Mouse (Mus musculus): Measurements from ENCODE around the gene Cd300lb. TPM values are rescaled to one million over a fixed set of nuclear protein-coding genes. Genes with fewer than 3 reads are reported as not detected.

The Cd300lb gene
- total RNA-seq, 2 experiments from 2014 or later: not detected

- intact Hi-C loops (cut with DNase I): no loop called here
- DNase-seq (ENCODE audit: low spot score in 2 of 2): no peak
These were observed 44.1 kb downstream of the Cd300lb start, which contains the start of gene Cd300a for GRCm38 (mm10) chr11:114889991-114890518. TSS of gene Cd300a (plus strand) at chr11:114890041.

GRCm38 (mm10) chr11:114884380-114885100 is 49.6 kb downstream of the Cd300lb start:
- no peak for DNase-seq (ENCODE audit: low spot score in 2 of 2)
- intact Hi-C loops (cut with DNase I): no loop called here

GRCm38 (mm10) chr11:114883251-114883789 is 50.9 kb downstream of the Cd300lb start:
- no peak for DNase-seq (ENCODE audit: low spot score in 2 of 2)
- intact Hi-C loops (cut with DNase I): no loop called here

DNA sequence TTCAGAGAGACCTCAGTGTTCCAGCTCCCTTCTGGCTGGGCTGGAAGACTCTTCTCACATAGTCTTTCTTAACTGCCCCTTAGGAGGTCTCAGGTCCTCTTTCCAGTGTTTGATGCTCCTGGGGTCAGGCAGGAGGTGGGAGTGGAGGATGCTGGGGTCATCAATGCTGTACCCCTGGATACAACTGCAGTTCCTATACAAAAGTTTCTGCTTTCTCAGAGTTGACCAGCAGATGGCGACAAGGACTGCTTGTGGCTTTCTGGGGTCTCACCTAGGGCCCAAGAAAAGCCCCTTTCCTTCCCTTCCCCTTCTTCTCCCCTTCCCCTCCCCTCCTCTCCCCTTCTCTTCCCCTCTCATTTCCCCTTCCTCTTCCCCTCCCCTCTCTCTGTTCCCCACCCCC is 53.6 kb downstream of the Cd300lb start:
- DNase-seq (ENCODE audit: low spot score in 2 of 2): peak; percentile 44 to 71
- intact Hi-C loops (cut with DNase I): loop anchor here (2.0 kb wide), 1 partner anchor 28 kb away; no protein-coding TSS in a partner anchor

- no peak for DNase-seq (ENCODE audit: low spot score in 2 of 2)
- intact Hi-C loops (cut with DNase I): loop anchor here (2.0 kb wide), 1 partner anchor 29 kb away; no protein-coding TSS in a partner anchor
These were observed 54.0 kb downstream of the Cd300lb start for GRCm38 (mm10) chr11:114880185-114880584.

DNA sequence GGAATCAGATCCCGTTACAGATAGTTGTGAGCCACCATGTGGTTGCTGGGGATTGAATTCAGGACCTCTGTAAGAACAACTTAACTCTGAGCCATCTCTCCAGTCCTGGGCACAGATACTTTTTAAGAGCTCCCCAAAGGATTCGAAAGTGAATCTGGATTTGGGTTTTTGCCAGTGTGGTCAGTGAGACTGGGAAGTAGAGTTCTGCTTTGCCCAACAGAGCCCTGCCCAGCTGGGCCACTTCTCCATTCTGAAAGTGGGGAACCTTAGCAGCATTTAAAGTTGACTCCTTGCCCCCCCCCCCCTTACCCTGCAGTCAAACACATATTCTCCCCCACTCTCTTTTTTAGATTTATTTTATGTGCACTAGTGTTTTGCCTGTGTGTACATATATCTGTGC is 54.5 kb downstream of the Cd300lb start:
- intact Hi-C loops (cut with DNase I): loop anchor here (2.0 kb wide), 1 partner anchor 29 kb away; no protein-coding TSS in a partner anchor
- peak; percentile 23 to 26 for DNase-seq (ENCODE audit: low spot score in 2 of 2)

DNA sequence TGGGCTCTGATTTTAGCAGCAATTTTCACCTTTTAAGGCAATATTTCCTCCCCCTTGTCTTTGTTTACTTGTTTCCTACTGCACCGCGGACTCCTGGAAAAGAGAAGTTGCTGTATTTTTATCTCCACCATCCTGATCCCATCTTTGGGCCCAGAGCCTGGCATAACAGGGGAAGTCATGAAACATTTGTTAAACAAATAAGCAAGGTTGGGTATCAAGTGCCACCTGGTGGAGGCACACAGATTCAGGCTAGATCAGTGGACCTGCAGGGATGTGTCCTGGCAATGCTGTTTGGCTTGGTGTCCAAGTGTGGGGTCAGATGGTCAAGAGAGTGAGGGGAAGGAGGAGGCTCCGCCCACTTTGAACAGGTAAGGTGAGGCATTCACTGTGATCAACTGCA is 57.0 kb downstream of the Cd300lb start:
- intact Hi-C loops (cut with DNase I): loop anchor here (1.0 to 2.0 kb wide), 2 partner anchors 65 to 132 kb away; no protein-coding TSS in a partner anchor
- DNase-seq (ENCODE audit: low spot score in 2 of 2): peak; percentile 61 to 66

- no peak for DNase-seq (ENCODE audit: low spot score in 2 of 2)
- intact Hi-C loops (cut with DNase I): loop anchor here (1.0 to 2.0 kb wide), 2 partner anchors 64 to 132 kb away; no protein-coding TSS in a partner anchor
These were observed 57.6 kb downstream of the Cd300lb start for GRCm38 (mm10) chr11:114876621-114877020.

- no peak for DNase-seq (ENCODE audit: low spot score in 2 of 2)
- intact Hi-C loops (cut with DNase I): loop anchor here (2.0 kb wide), 1 partner anchor 131 kb away; no protein-coding TSS in a partner anchor
These were observed 58.0 kb downstream of the Cd300lb start for GRCm38 (mm10) chr11:114876176-114876575.

GRCm38 (mm10) chr11:114875301-114875801 is 58.8 kb downstream of the Cd300lb start:
- intact Hi-C loops (cut with DNase I): no loop called here
- DNase-seq (ENCODE audit: low spot score in 2 of 2): no peak

- intact Hi-C loops (cut with DNase I): no loop called here
- no peak for DNase-seq (ENCODE audit: low spot score in 2 of 2)
These were observed 59.7 kb downstream of the Cd300lb start for GRCm38 (mm10) chr11:114874226-114875145.

- intact Hi-C loops (cut with DNase I): no loop called here
- DNase-seq (ENCODE audit: low spot score in 2 of 2): no peak
These were observed 61.0 kb downstream of the Cd300lb start for GRCm38 (mm10) chr11:114873022-114873817.

Other genes starting within 250 kb of the Cd300lb start
- gene Dnaic2, start 207.0 kb downstream of the Cd300lb start, total RNA-seq (2021): 1 to 10 TPM in 1 of 2 experiments, under 1 TPM in 1; 0.99 to 1.8 TPM
- 10 to 100 TPM in 1 of 2 experiments, 1 to 10 TPM in 1; 8.8 to 11.2 TPM for gene Kif19a, start 169.0 kb downstream of the Cd300lb start, total RNA-seq (2021)
- 10 to 100 TPM; 38.4 to 38.6 TPM for gene Btbd17, start 138.4 kb downstream of the Cd300lb start, total RNA-seq (2021)
- not detected for gene Gpr142, start 135.5 kb downstream of the Cd300lb start, total RNA-seq (2021)
- gene Gprc5c, start 83.2 kb downstream of the Cd300lb start, total RNA-seq (2021): 1 to 10 TPM; 4.0 to 4.6 TPM
- gene Cd300a, start 44.3 kb downstream of the Cd300lb start, total RNA-seq (2021): under 1 TPM; 0.51 to 0.68 TPM
- gene Cd300c, start 34.8 kb upstream of the Cd300lb start, total RNA-seq (2021): not detected
- gene Cd300ld, start 55.5 kb upstream of the Cd300lb start, total RNA-seq (2021): not detected
- gene Cd300c2, start 67.5 kb upstream of the Cd300lb start, total RNA-seq (2021): 1 to 10 TPM; 3.8 to 4.1 TPM
- gene Cd300ld2, start 81.8 kb upstream of the Cd300lb start, total RNA-seq (2021): not detected
- gene Cd300ld4, start 92.6 kb upstream of the Cd300lb start, total RNA-seq (2021): 1 to 10 TPM in 1 of 2 experiments, not detected in 1; 1.3 TPM
- gene Cd300ld5, start 103.4 kb upstream of the Cd300lb start, total RNA-seq (2021): not detected
- not detected for gene Cd300ld3, start 114.0 kb upstream of the Cd300lb start, total RNA-seq (2021)
- gene Cd300e, start 127.8 kb upstream of the Cd300lb start, total RNA-seq (2021): not detected
- gene Rab37, start 157.0 kb upstream of the Cd300lb start, total RNA-seq (2021): under 1 TPM; 0.47 to 0.48 TPM
- gene Cd300lf, start 199.6 kb upstream of the Cd300lb start, total RNA-seq (2021): under 1 TPM; 0.59 to 0.62 TPM
- 10 to 100 TPM; 76.2 to 83.0 TPM for gene Slc9a3r1, start 229.0 kb upstream of the Cd300lb start, total RNA-seq (2021)